Mouse (Mus musculus): ENCODE results near the gene Tbx18. TPM values are rescaled to one million over a fixed set of nuclear protein-coding genes. Genes with fewer than 3 reads are reported as not detected.

The Tbx18 gene
- polyA plus RNA-seq, 1 experiment from 2014 or later: 5.4 TPM

DNA sequence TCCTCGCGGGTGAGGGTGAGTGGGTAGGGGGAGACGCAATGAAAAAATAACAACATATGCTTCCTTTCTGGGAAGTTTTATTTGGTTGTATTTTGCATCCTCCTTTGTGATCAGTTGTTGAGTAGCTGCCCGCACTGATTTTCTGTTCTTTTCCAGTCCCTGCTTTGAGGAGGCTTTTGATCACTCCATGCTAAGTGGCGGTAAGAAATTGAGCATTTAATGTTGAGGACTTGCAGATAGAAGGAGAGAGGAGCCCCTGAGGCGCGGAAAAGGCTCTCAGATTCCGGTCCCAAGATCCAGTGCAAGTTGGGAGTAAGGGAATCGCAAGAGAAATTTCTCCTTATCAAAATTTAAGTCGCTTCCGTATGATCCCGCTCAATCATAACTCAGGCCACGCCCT, 7.1 kb upstream of the Tbx18 start:
- no peak overlapping the region for H3K4me3 ChIP-seq (ENCODE audit: low read depth, low read length)
- WGBS: under 1% methylated on average over 13 of the region's 13 CpGs
- no peak overlapping the region for H3K27ac ChIP-seq (ENCODE audit: low read depth, low read length)
- H3K4me1 ChIP-seq (replicated peaks; ENCODE audit: control insufficient read depth, insufficient read depth, low read length): peaks cover 7% of the 10 kb centered on the region; the same call in 1 of the 2 replicates
- no peak for ATAC-seq (replicated peaks; ENCODE audit: low FRiP score)
- H3K27me3 ChIP-seq (ENCODE audit: control insufficient read depth, insufficient read depth, low read length): peaks cover 69% of the 10 kb centered on the region
- peak; percentile 53 for DNase-seq (ENCODE audit: low spot score)
- no peaks in the 10 kb centered on the region for H3K9me3 ChIP-seq (ENCODE audit: control insufficient read depth, low read length)
- H3K9ac ChIP-seq (ENCODE audit: low read length): no peak overlapping the region
- H3K36me3 ChIP-seq (ENCODE audit: control insufficient read depth, insufficient read depth, low read length): no peaks in the 10 kb centered on the region
- no peak overlapping the region for H3K4me2 ChIP-seq (ENCODE audit: low read depth, low read length, severe bottlenecking)

GRCm38 (mm10) chr9:87737271-87737670, 6.2 kb upstream of the Tbx18 start:
- Histone ChIP-seq H3K27me3 (ENCODE audit: control insufficient read depth, insufficient read depth, low read length) (peaks cover 78% of the 10 kb centered on the region), H3K4me1 (replicated peaks; ENCODE audit: control insufficient read depth, insufficient read depth, low read length) (peaks cover 7% of the 10 kb centered on the region; the same call in 1 of the 2 replicates), H3K9me3 (ENCODE audit: control insufficient read depth, low read length) (no peaks in the 10 kb centered on the region), H3K36me3 (ENCODE audit: control insufficient read depth, insufficient read depth, low read length) (no peaks in the 10 kb centered on the region), H3K27ac (ENCODE audit: low read depth, low read length) (no peak overlapping the region), H3K4me3 (ENCODE audit: low read depth, low read length) (no peak overlapping the region), H3K4me2 (ENCODE audit: low read depth, low read length, severe bottlenecking) (no peak overlapping the region), H3K9ac (ENCODE audit: low read length) (no peak overlapping the region)
- no peak for ATAC-seq (replicated peaks; ENCODE audit: low FRiP score)
- 3% methylated on average over 4 of the region's 4 CpGs for WGBS
- DNase-seq (ENCODE audit: low spot score): no peak

- no peak overlapping the region for H3K27ac ChIP-seq (ENCODE audit: low read depth, low read length)
- no peak overlapping the region for H3K4me2 ChIP-seq (ENCODE audit: low read depth, low read length, severe bottlenecking)
- H3K36me3 ChIP-seq (ENCODE audit: control insufficient read depth, insufficient read depth, low read length): no peaks in the 10 kb centered on the region
- WGBS: 3% methylated on average over 8 of the region's 9 CpGs
- H3K27me3 ChIP-seq (ENCODE audit: control insufficient read depth, insufficient read depth, low read length): peaks cover 72% of the 10 kb centered on the region
- ATAC-seq (replicated peaks; ENCODE audit: low FRiP score) (no peak), DNase-seq (ENCODE audit: low spot score) (peak; percentile 50)
- H3K4me1 ChIP-seq (replicated peaks; ENCODE audit: control insufficient read depth, insufficient read depth, low read length): peaks cover 11% of the 10 kb centered on the region; the same call in 1 of the 2 replicates
- H3K9me3 ChIP-seq (ENCODE audit: control insufficient read depth, low read length): no peaks in the 10 kb centered on the region
- H3K4me3 ChIP-seq (ENCODE audit: low read depth, low read length): no peak overlapping the region
- H3K9ac ChIP-seq (ENCODE audit: low read length): no peak overlapping the region
These were observed 4.0 kb upstream of the Tbx18 start for GRCm38 (mm10) chr9:87735046-87735445.

DNA sequence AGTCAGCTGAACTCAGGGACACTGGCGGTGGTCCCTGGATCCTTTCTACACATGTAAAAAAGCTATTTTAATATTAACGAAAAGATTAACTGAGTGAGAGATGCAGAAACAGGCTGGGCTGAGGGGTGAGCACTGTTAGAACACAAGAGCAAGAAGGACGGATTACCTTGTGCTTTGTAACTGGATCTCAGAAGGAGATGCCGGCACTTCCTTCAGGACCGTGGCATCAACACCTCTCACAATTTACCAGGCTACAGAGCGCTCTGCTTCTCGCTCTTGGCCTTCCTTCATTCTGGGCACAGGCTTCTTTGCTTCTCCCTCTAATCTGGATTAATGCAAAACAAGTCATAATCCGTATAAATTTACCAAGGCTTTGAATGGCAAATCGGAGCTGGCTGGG, 3.6 kb upstream of the Tbx18 start:
- peak; percentile 49 for DNase-seq (ENCODE audit: low spot score)
- no peak for ATAC-seq (replicated peaks; ENCODE audit: low FRiP score)
- Histone ChIP-seq H3K4me1 (replicated peaks; ENCODE audit: control insufficient read depth, insufficient read depth, low read length) (peaks cover 11% of the 10 kb centered on the region; the same call in 1 of the 2 replicates), H3K4me2 (ENCODE audit: low read depth, low read length, severe bottlenecking) (no peak overlapping the region), H3K4me3 (ENCODE audit: low read depth, low read length) (no peak overlapping the region), H3K27ac (ENCODE audit: low read depth, low read length) (no peak overlapping the region), H3K36me3 (ENCODE audit: control insufficient read depth, insufficient read depth, low read length) (no peaks in the 10 kb centered on the region), H3K9me3 (ENCODE audit: control insufficient read depth, low read length) (no peaks in the 10 kb centered on the region), H3K27me3 (ENCODE audit: control insufficient read depth, insufficient read depth, low read length) (peaks cover 72% of the 10 kb centered on the region), H3K9ac (ENCODE audit: low read length) (no peak overlapping the region)
- 1% methylated on average over 9 of the region's 9 CpGs for WGBS

GRCm38 (mm10) chr9:87733732-87734131, 2.7 kb upstream of the Tbx18 start:
- Histone ChIP-seq H3K9ac (ENCODE audit: low read length) (no peak overlapping the region), H3K36me3 (ENCODE audit: control insufficient read depth, insufficient read depth, low read length) (no peaks in the 10 kb centered on the region), H3K27me3 (ENCODE audit: control insufficient read depth, insufficient read depth, low read length) (peaks cover 71% of the 10 kb centered on the region), H3K4me1 (replicated peaks; ENCODE audit: control insufficient read depth, insufficient read depth, low read length) (peaks cover 12% of the 10 kb centered on the region), H3K4me3 (ENCODE audit: low read depth, low read length) (no peak overlapping the region), H3K9me3 (ENCODE audit: control insufficient read depth, low read length) (no peaks in the 10 kb centered on the region), H3K27ac (ENCODE audit: low read depth, low read length) (no peak overlapping the region), H3K4me2 (ENCODE audit: low read depth, low read length, severe bottlenecking) (no peak overlapping the region)
- DNase-seq (ENCODE audit: low spot score) (peak; percentile 51), ATAC-seq (replicated peaks; ENCODE audit: low FRiP score) (no peak)
- 2% methylated on average over 11 of the region's 11 CpGs for WGBS

GRCm38 (mm10) chr9:87733236-87733630, 2.2 kb upstream of the Tbx18 start:
- 1% methylated on average over 11 of the region's 11 CpGs for WGBS
- Histone ChIP-seq H3K9me3 (ENCODE audit: control insufficient read depth, low read length) (no peaks in the 10 kb centered on the region), H3K4me2 (ENCODE audit: low read depth, low read length, severe bottlenecking) (no peak overlapping the region), H3K27ac (ENCODE audit: low read depth, low read length) (no peak overlapping the region), H3K4me1 (replicated peaks; ENCODE audit: control insufficient read depth, insufficient read depth, low read length) (peaks cover 12% of the 10 kb centered on the region), H3K4me3 (ENCODE audit: low read depth, low read length) (no peak overlapping the region), H3K27me3 (ENCODE audit: control insufficient read depth, insufficient read depth, low read length) (peaks cover 69% of the 10 kb centered on the region), H3K36me3 (ENCODE audit: control insufficient read depth, insufficient read depth, low read length) (no peaks in the 10 kb centered on the region), H3K9ac (ENCODE audit: low read length) (no peak overlapping the region)
- peak; percentile 51 for DNase-seq (ENCODE audit: low spot score)
- ATAC-seq (replicated peaks; ENCODE audit: low FRiP score): no peak

GRCm38 (mm10) chr9:87732416-87733235, 1.6 kb upstream of the Tbx18 start:
- WGBS: 2% methylated on average over 25 of the region's 25 CpGs
- no peaks in the 10 kb centered on the region for H3K36me3 ChIP-seq (ENCODE audit: control insufficient read depth, insufficient read depth, low read length)
- H3K9ac ChIP-seq (ENCODE audit: low read length): no peak overlapping the region
- peaks cover 68% of the 10 kb centered on the region for H3K27me3 ChIP-seq (ENCODE audit: control insufficient read depth, insufficient read depth, low read length)
- ATAC-seq (replicated peaks; ENCODE audit: low FRiP score): no peak
- DNase-seq (ENCODE audit: low spot score): peak; percentile 63
- H3K4me1 ChIP-seq (replicated peaks; ENCODE audit: control insufficient read depth, insufficient read depth, low read length): peaks cover 12% of the 10 kb centered on the region
- H3K27ac ChIP-seq (ENCODE audit: low read depth, low read length): no peak overlapping the region
- no peak overlapping the region for H3K4me2 ChIP-seq (ENCODE audit: low read depth, low read length, severe bottlenecking)
- no peak overlapping the region for H3K4me3 ChIP-seq (ENCODE audit: low read depth, low read length)
- no peaks in the 10 kb centered on the region for H3K9me3 ChIP-seq (ENCODE audit: control insufficient read depth, low read length)

- peaks cover 12% of the 10 kb centered on the region for H3K4me1 ChIP-seq (replicated peaks; ENCODE audit: control insufficient read depth, insufficient read depth, low read length)
- H3K4me2 ChIP-seq (ENCODE audit: low read depth, low read length, severe bottlenecking): peak overlapping the region; percentile 80
- peaks cover 55% of the 10 kb centered on the region for H3K27me3 ChIP-seq (ENCODE audit: control insufficient read depth, insufficient read depth, low read length)
- WGBS: under 1% methylated on average over 73 of the region's 91 CpGs
- peak; percentile 78 for DNase-seq (ENCODE audit: low spot score)
- ATAC-seq (replicated peaks; ENCODE audit: low FRiP score): peak; percentile 51
- peak overlapping the region; percentile 44 for H3K9ac ChIP-seq (ENCODE audit: low read length)
- H3K9me3 ChIP-seq (ENCODE audit: control insufficient read depth, low read length): no peaks in the 10 kb centered on the region
- H3K27ac ChIP-seq (ENCODE audit: low read depth, low read length): no peak overlapping the region
- no peaks in the 10 kb centered on the region for H3K36me3 ChIP-seq (ENCODE audit: control insufficient read depth, insufficient read depth, low read length)
- H3K4me3 ChIP-seq (ENCODE audit: low read depth, low read length): peak overlapping the region; percentile 41
These were observed 644 bp downstream of the Tbx18 start for GRCm38 (mm10) chr9:87730271-87730960.
